Mouse (Mus musculus): ENCODE results near the gene Epha6. TPM values are rescaled to one million over a fixed set of nuclear protein-coding genes. Genes with fewer than 3 reads are reported as not detected.

Gene Epha6
- polyA plus RNA-seq, 1 experiment from 2014 or later, result 12.3 TPM

DNA sequence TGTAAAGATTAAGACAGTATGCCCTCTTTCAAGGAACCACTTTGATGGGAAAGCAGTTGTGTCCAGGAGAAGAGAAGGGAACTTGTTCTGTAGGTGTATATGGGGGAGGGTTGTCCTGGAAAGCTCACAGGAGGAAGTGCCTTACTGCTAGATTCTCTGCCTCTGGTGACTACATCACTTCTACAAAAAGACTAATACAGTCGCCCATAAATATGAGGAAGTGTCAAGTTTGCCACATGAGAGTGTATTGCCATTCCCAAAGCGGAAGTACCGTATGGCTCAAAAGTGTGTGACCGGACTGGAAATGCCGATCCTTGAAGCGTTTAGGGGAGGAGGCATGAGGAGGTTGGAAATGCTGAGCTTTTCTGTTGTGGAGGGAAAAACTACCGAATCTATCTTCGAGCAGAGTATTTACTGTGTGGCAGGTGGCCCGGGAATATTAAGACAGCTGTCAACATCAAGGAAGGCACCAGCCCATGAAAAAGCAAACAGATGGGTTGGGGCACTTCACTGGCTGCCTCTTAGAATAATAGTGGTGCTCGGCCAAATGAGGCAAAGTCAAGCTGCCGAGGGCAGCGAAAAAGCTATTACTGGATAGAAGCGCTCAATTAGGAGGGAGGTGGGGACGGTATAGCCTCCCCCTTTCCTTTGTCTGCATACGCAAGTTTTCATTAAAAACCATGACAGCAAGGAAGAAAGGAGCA is 1001.1 kb downstream of the Epha6 start:
- peak overlapping the region; percentile 6; the same call in 1 of the 2 replicates for H3K9ac ChIP-seq
- H3K27ac ChIP-seq, result peak overlapping the region; percentile 57; the same call in 1 of the 2 replicates
- WGBS, result 14% methylated on average over 15 of the region's 15 CpGs

More for the DNA sequence above, 1001.1 kb downstream of the Epha6 start:
- Histone ChIP-seq H3K4me1 (replicated peaks; ENCODE audit: control insufficient read depth, insufficient read depth, low read length) (peaks cover 6% of the 10 kb centered on the region), H3K27me3 (ENCODE audit: control insufficient read depth, insufficient read depth, low read length) (0 out of 2 replicates have a peak, but pooled peaks cover 5% of the 10 kb centered on the region), H3K4me2 (replicated peaks) (peak overlapping the region; percentile 61), H3K9me3 (ENCODE audit: control insufficient read depth, low read length) (no peaks in the 10 kb centered on the region), H3K4me3 (replicated peaks; ENCODE audit: low read length) (peak overlapping the region; percentile 24), H3K36me3 (replicated peaks; ENCODE audit: control insufficient read depth, insufficient read depth) (no peaks in the 10 kb centered on the region)
- peak; percentile 68 for DNase-seq (ENCODE audit: low spot score)
- ATAC-seq (ENCODE audit: low FRiP score), result peak; percentile 90

Small RNA genes within 50 kb of the gene (microRNA-seq; reads per million reads assigned to microRNA genes)
- gene Gm24755, result not detected
